Mouse (Mus musculus) thymus, postnatal 25 days (tissue): ENCODE data around the gene Tbc1d17.
A peak's percentile ranks its signal among the peaks of the same experiment; 100 is the strongest.

Source experiments
- DNase-seq: peaks from one replicate; pipeline ENCODE4 v3.0.0; 2022

Tbc1d17 gene

GRCm38 (mm10) chr7:44868919-44869696 lies 20.2 kb upstream of the Tbc1d17 start:
- peak; percentile 64 for DNase-seq

- no peak for DNase-seq
Observed at GRCm38 (mm10) chr7:44868465-44868864, 19.6 kb upstream of the Tbc1d17 start.

GRCm38 (mm10) chr7:44867802-44868201 lies 18.9 kb upstream of the Tbc1d17 start:
- DNase-seq = no peak

GRCm38 (mm10) chr7:44867010-44867702 lies 18.3 kb upstream of the Tbc1d17 start:
- no peak for DNase-seq

GRCm38 (mm10) chr7:44866276-44867009 lies 17.6 kb upstream of the Tbc1d17 start:
- DNase-seq = no peak

GRCm38 (mm10) chr7:44864595-44865542 lies 16.0 kb upstream of the Tbc1d17 start:
- DNase-seq = no peak

GRCm38 (mm10) chr7:44863982-44864494 lies 15.2 kb upstream of the Tbc1d17 start:
- no peak for DNase-seq

GRCm38 (mm10) chr7:44863210-44863609 lies 14.3 kb upstream of the Tbc1d17 start:
- DNase-seq = no peak

- DNase-seq = no peak
Observed at GRCm38 (mm10) chr7:44862434-44862833, 13.6 kb upstream of the Tbc1d17 start.

- DNase-seq = no peak
Observed at GRCm38 (mm10) chr7:44861429-44861816, 12.5 kb upstream of the Tbc1d17 start.

- peak; percentile 68 for DNase-seq
Observed at GRCm38 (mm10) chr7:44860576-44861428, 11.9 kb upstream of the Tbc1d17 start.

GRCm38 (mm10) chr7:44859896-44860295 lies 11.0 kb upstream of the Tbc1d17 start:
- no peak for DNase-seq

- no peak for DNase-seq
Observed at GRCm38 (mm10) chr7:44857905-44858304, 9.0 kb upstream of the Tbc1d17 start.

GRCm38 (mm10) chr7:44857042-44857552 lies 8.2 kb upstream of the Tbc1d17 start, which contains the start of gene Pnkp:
Gene Pnkp, plus strand, starts transcription at chr7:44857139.
- peak; percentile 87 for DNase-seq

GRCm38 (mm10) chr7:44856265-44856916 lies 7.5 kb upstream of the Tbc1d17 start:
- peak; percentile 55 for DNase-seq

- DNase-seq = peak; percentile 40
Observed at GRCm38 (mm10) chr7:44855036-44855435, 6.2 kb upstream of the Tbc1d17 start.

GRCm38 (mm10) chr7:44854356-44855031 lies 5.6 kb upstream of the Tbc1d17 start:
- peak; percentile 87 for DNase-seq

GRCm38 (mm10) chr7:44853596-44854355 lies 4.9 kb upstream of the Tbc1d17 start:
- no peak for DNase-seq

GRCm38 (mm10) chr7:44853065-44853464 lies 4.2 kb upstream of the Tbc1d17 start:
- DNase-seq = no peak
